16 mouse cellular contexts compared by ENCODE assay signal in genomic region chr3:121540621-121541020, GRCm38 (mm10). TPM values are rescaled to one million over a fixed set of nuclear protein-coding genes. Genes with fewer than 3 reads are reported as not detected.
DNase-seq lines count a peak whose midpoint lies in the region; ATAC-seq and TF ChIP-seq lines count a peak whose summit lies in the region.
"Had no signal": no experiment of that assay in that cellular context is flagged by ENCODE, and none has a peak within 500 bp of the region (broad histone marks: within the 10 kb centered on the region; RNA-seq: fewer than 3 reads in every experiment).

No protein-coding gene starts in this region.

- no peaks in the 10 kb centered on the region; the same call in 1 of the 2 replicates for H3K27me3 ChIP-seq in kidney, embryonic 15.5 days
- H3K27me3 ChIP-seq in intestine, postnatal 0 days (replicated peaks; ENCODE audit: control insufficient read depth, insufficient read depth, low read length), result no peaks in the 10 kb centered on the region
- H3K27me3 ChIP-seq: CH12.LX; hindbrain, embryonic 12.5 days; liver, embryonic 15.5 days had no signal

- DNase-seq in embryo, embryonic 9.5 days (ENCODE audit: extremely low spot score), result peak; percentile 31
- DNase-seq in embryo, embryonic 10 days (ENCODE audit: low spot score), result no peak
- DNase-seq in kidney, postnatal 25 days, result no peak
- peak; percentile 27 for DNase-seq in NIH3T3 (ENCODE audit: low read depth)
- DNase-seq in spleen, postnatal 10 days (ENCODE audit: low spot score in 2 of 2), result no peak
- DNase-seq in spleen, postnatal 36 days (ENCODE audit: low spot score in 2 of 2), result no peak
- DNase-seq: cerebellum, adult 2 months; lung, postnatal 4 days; thymus, adult 2 months had no signal

- H3K4me2 ChIP-seq in kidney, embryonic 15.5 days, result peak overlapping the region; percentile 36; the same call in 1 of the 2 replicates
- peak overlapping the region; percentile 51 for H3K4me2 ChIP-seq in intestine, postnatal 0 days (replicated peaks; ENCODE audit: low read depth)
- H3K4me2 ChIP-seq: hindbrain, embryonic 12.5 days; liver, embryonic 15.5 days; midbrain, embryonic 12.5 days had no signal

- H3K36me3 ChIP-seq in kidney, embryonic 15.5 days, result no peaks in the 10 kb centered on the region
- H3K36me3 ChIP-seq in intestine, postnatal 0 days (ENCODE audit: control insufficient read depth, insufficient read depth), result no peaks in the 10 kb centered on the region
- H3K36me3 ChIP-seq: hindbrain, embryonic 12.5 days; liver, embryonic 15.5 days; midbrain, embryonic 12.5 days had no signal

- H3K9ac ChIP-seq in kidney, embryonic 15.5 days, result no peak overlapping the region
- no peak overlapping the region for H3K9ac ChIP-seq in intestine, postnatal 0 days (ENCODE audit: low read depth, low read length)
- H3K9ac ChIP-seq: hindbrain, embryonic 12.5 days; liver, embryonic 15.5 days; midbrain, embryonic 12.5 days had no signal

- H3K9me3 ChIP-seq in kidney, embryonic 15.5 days (replicated peaks), result no peaks in the 10 kb centered on the region
- H3K9me3 ChIP-seq in intestine, postnatal 0 days (ENCODE audit: control insufficient read depth), result no peaks in the 10 kb centered on the region
- H3K9me3 ChIP-seq: hindbrain, embryonic 12.5 days; liver, embryonic 15.5 days; midbrain, embryonic 12.5 days had no signal

- no peak for ATAC-seq in kidney, embryonic 15.5 days (replicated peaks; ENCODE audit: low FRiP score)
- ATAC-seq in intestine, postnatal 0 days, result no peak

- no peak for TF ChIP-seq CTCF in intestine, postnatal 0 days (IDR thresholded peaks at IDR 0.05; ENCODE audit: low read depth)

- H3K4me3 ChIP-seq in kidney, embryonic 15.5 days (replicated peaks), result no peak overlapping the region
- H3K4me3 ChIP-seq in intestine, postnatal 0 days (ENCODE audit: low read depth, low read length), result no peak overlapping the region
- H3K4me3 ChIP-seq: hindbrain, embryonic 12.5 days; layer of hippocampus, adult 2 months; liver, embryonic 15.5 days; midbrain, embryonic 12.5 days had no signal

- 62% methylated on average over 5 of the region's 5 CpGs for WGBS in kidney, embryonic 15.5 days
- 53% methylated on average over 5 of the region's 5 CpGs for WGBS in intestine, postnatal 0 days

- peaks cover 20% of the 10 kb centered on the region for H3K4me1 ChIP-seq in kidney, embryonic 15.5 days
- H3K4me1 ChIP-seq in intestine, postnatal 0 days (replicated peaks; ENCODE audit: control insufficient read depth, insufficient read depth, low read length), result no peaks in the 10 kb centered on the region; the same call in 1 of the 2 replicates
- H3K4me1 ChIP-seq: liver, embryonic 15.5 days had no signal

- peak overlapping the region; percentile 41; the same call in 1 of the 2 replicates for H3K27ac ChIP-seq in kidney, embryonic 15.5 days
- no peak overlapping the region for H3K27ac ChIP-seq in intestine, postnatal 0 days (ENCODE audit: low read depth, low read length)
- H3K27ac ChIP-seq: hindbrain, embryonic 12.5 days; layer of hippocampus, adult 2 months; liver, embryonic 15.5 days; midbrain, embryonic 12.5 days had no signal

RNA-seq across cellular contexts. Expression of gene Slc44a3, which starts 8.4 kb away (rescaled TPM):
- polyA plus RNA-seq in kidney, embryonic 15.5 days (2015; fragmentation: Nextera tagmentation; extraction: Ambion mirVana), result 7.2 and 10.1 TPM in 2 replicates
- 23.7 and 25.2 TPM in 2 replicates for polyA plus RNA-seq in intestine, postnatal 0 days (2015; fragmentation: Nextera tagmentation; extraction: Ambion mirVana)

Comparison
In these comparisons a context has a peak if more than half of its experiments do, and no peak if none do; other contexts are left out.
1. DNase-seq: peak in embryo, embryonic 9.5 days (single experiment) and NIH3T3 (single experiment); none in embryo, embryonic 10 days (single experiment), kidney, postnatal 25 days (0 of 2), spleen, postnatal 10 days (0 of 2) and spleen, postnatal 36 days (0 of 2).